Mouse (Mus musculus) bone marrow, adult 2 months (tissue): ENCODE measurements at regions not wholly inside any gene's neighbourhood (a gene's known extent, or its start where the extent isn't known, plus 50 kb on each side); places are given as distances from the start of the nearest gene placed in this dataset.

Experiments used
- CTCF ChIP-seq: fragments of 200-500 bp; IDR thresholded peaks from 2 replicates; pipeline ENCODE4 v1.5.1; 2011; ENCODE audit warnings: low read length, control low read depth; ENCODE audit not compliant: control insufficient read depth, insufficient read depth
- POLR2A ChIP-seq: fragments of 200-500 bp; IDR thresholded peaks from 2 replicates; pipeline ENCODE4 v1.6.1; 2011; ENCODE audit warnings: low read depth, mild to moderate bottlenecking, control low read depth, low read length, borderline replicate concordance; ENCODE audit not compliant: control insufficient read depth

GRCm38 (mm10) chr9:120837431-120838150 is 91.4 kb upstream of the Ctnnb1 start:
- TF ChIP-seq POLR2A (no peak), CTCF (no peak)
